ENCODE assay signal across 9 mouse cellular contexts in genomic region chr16:4418072-4418471, GRCm38 (mm10). TPM values are rescaled to one million over a fixed set of nuclear protein-coding genes. Genes with fewer than 3 reads are reported as not detected.
A peak's percentile ranks its signal among the peaks of the same experiment; 100 is the strongest.
DNase-seq lines count a peak whose midpoint lies in the region; ATAC-seq and TF ChIP-seq lines count a peak whose summit lies in the region.
"Had no signal": no experiment of that assay in that cellular context is flagged by ENCODE, and none has a peak within 500 bp of the region (broad histone marks: within the 10 kb centered on the region; RNA-seq: fewer than 3 reads in every experiment).

No protein-coding gene starts in this region.

- peak overlapping the region; percentile 11 for H3K4me2 ChIP-seq in embryonic facial prominence, embryonic 12.5 days (replicated peaks)
- H3K4me2 ChIP-seq in liver, embryonic 11.5 days: peak overlapping the region; percentile 94
- H3K4me2 ChIP-seq in limb, embryonic 13.5 days (replicated peaks): peak overlapping the region; percentile 97

- H3K27ac ChIP-seq in embryonic facial prominence, embryonic 12.5 days: no peak overlapping the region
- H3K27ac ChIP-seq in embryonic facial prominence, embryonic 10.5 days (replicated peaks): no peak overlapping the region
- H3K27ac ChIP-seq in liver, embryonic 11.5 days (ENCODE audit: low read depth, low read length): no peak overlapping the region
- no peak overlapping the region for H3K27ac ChIP-seq in limb, embryonic 13.5 days
- H3K27ac ChIP-seq in small intestine, adult 2 months (ENCODE audit: insufficient read depth, low read depth, low read length): no peak overlapping the region

- no peaks in the 10 kb centered on the region for H3K36me3 ChIP-seq in embryonic facial prominence, embryonic 12.5 days
- H3K36me3 ChIP-seq in embryonic facial prominence, embryonic 10.5 days (replicated peaks): no peaks in the 10 kb centered on the region
- H3K36me3 ChIP-seq in liver, embryonic 11.5 days (ENCODE audit: control insufficient read depth, insufficient read depth, low read length): no peaks in the 10 kb centered on the region
- H3K36me3 ChIP-seq in limb, embryonic 13.5 days: no peaks in the 10 kb centered on the region
- H3K36me3 ChIP-seq in small intestine, adult 2 months (ENCODE audit: control insufficient read depth, insufficient read depth, low read length): 0 out of 2 replicates have a peak, but pooled peaks cover 4% of the 10 kb centered on the region

- 94% methylated on average over 11 of the region's 11 CpGs for WGBS in embryonic facial prominence, embryonic 12.5 days
- WGBS in embryonic facial prominence, embryonic 10.5 days: 92% methylated on average over 11 of the region's 11 CpGs
- 92% methylated on average over 11 of the region's 11 CpGs for WGBS in liver, embryonic 11.5 days
- WGBS in limb, embryonic 13.5 days: 92% methylated on average over 11 of the region's 11 CpGs
- WGBS in small intestine, adult 2 months: 90% methylated on average over 11 of the region's 11 CpGs

- DNase-seq in embryonic facial prominence, embryonic 10.5 days (ENCODE audit: low spot score): no peak
- no peak for DNase-seq in liver, embryonic 11.5 days (ENCODE audit: low spot score)
- DNase-seq in liver: no peak
- no peak for DNase-seq in embryo, embryonic 10 days (ENCODE audit: low spot score)
- DNase-seq in urinary bladder, postnatal 36 days (ENCODE audit: low spot score in 2 of 2): no peak
- DNase-seq: thymus, postnatal 14 days had no signal

- no peak overlapping the region for H3K4me3 ChIP-seq in embryonic facial prominence, embryonic 12.5 days
- no peak overlapping the region for H3K4me3 ChIP-seq in embryonic facial prominence, embryonic 10.5 days
- 0 out of 2 replicates have a peak overlapping the region, but pooled peaks have one; percentile 6 for H3K4me3 ChIP-seq in liver, embryonic 11.5 days (ENCODE audit: low read depth, low read length)
- no peak overlapping the region for H3K4me3 ChIP-seq in limb, embryonic 13.5 days
- H3K4me3 ChIP-seq in small intestine, adult 2 months (ENCODE audit: low read depth, low read length): peak overlapping the region; percentile 82

- peaks cover 21% of the 10 kb centered on the region for H3K27me3 ChIP-seq in embryonic facial prominence, embryonic 12.5 days
- peaks cover 75% of the 10 kb centered on the region for H3K27me3 ChIP-seq in embryonic facial prominence, embryonic 10.5 days (replicated peaks; ENCODE audit: low read depth, poor library complexity, severe bottlenecking)
- peaks cover 7% of the 10 kb centered on the region for H3K27me3 ChIP-seq in liver, embryonic 11.5 days (replicated peaks; ENCODE audit: control insufficient read depth, insufficient read depth, low read length)
- H3K27me3 ChIP-seq in limb, embryonic 13.5 days: peaks cover 25% of the 10 kb centered on the region
- H3K27me3 ChIP-seq in small intestine, adult 2 months (ENCODE audit: control insufficient read depth, insufficient read depth, low read length): no peaks in the 10 kb centered on the region

- H3K9me3 ChIP-seq in embryonic facial prominence, embryonic 12.5 days: no peaks in the 10 kb centered on the region
- H3K9me3 ChIP-seq in embryonic facial prominence, embryonic 10.5 days: no peaks in the 10 kb centered on the region
- H3K9me3 ChIP-seq in liver, embryonic 11.5 days (ENCODE audit: control insufficient read depth, low read length): no peaks in the 10 kb centered on the region
- H3K9me3 ChIP-seq in limb, embryonic 13.5 days: no peaks in the 10 kb centered on the region

- no peak for ATAC-seq in embryonic facial prominence, embryonic 12.5 days (ENCODE audit: insufficient number of reproducible peaks, insufficient read depth, low FRiP score, low TSS enrichment)
- no peak for ATAC-seq in liver, embryonic 11.5 days (replicated peaks; ENCODE audit: low FRiP score)
- no peak for ATAC-seq in limb, embryonic 13.5 days (ENCODE audit: low FRiP score, low read depth)

- peaks cover 16% of the 10 kb centered on the region for H3K4me1 ChIP-seq in embryonic facial prominence, embryonic 12.5 days
- H3K4me1 ChIP-seq in embryonic facial prominence, embryonic 10.5 days: peaks cover 24% of the 10 kb centered on the region
- peaks cover 48% of the 10 kb centered on the region for H3K4me1 ChIP-seq in liver, embryonic 11.5 days (replicated peaks; ENCODE audit: control insufficient read depth, insufficient read depth, low read length)
- peaks cover 63% of the 10 kb centered on the region for H3K4me1 ChIP-seq in limb, embryonic 13.5 days
- peaks cover 32% of the 10 kb centered on the region for H3K4me1 ChIP-seq in small intestine, adult 2 months (ENCODE audit: control insufficient read depth, insufficient read depth, insufficient read length, low read length)

- no peak for TF ChIP-seq CTCF in small intestine, adult 2 months (IDR thresholded peaks at IDR 0.05; ENCODE audit: extremely low read depth, insufficient read length, insufficient replicate concordance, low read depth, low read length)

- no peak for TF ChIP-seq POLR2A in small intestine, adult 2 months (IDR thresholded peaks at IDR 0.05; ENCODE audit: low read depth, low read length)

- no peak overlapping the region for H3K9ac ChIP-seq in embryonic facial prominence, embryonic 12.5 days
- no peak overlapping the region for H3K9ac ChIP-seq in liver, embryonic 11.5 days (ENCODE audit: low read depth, low read length)
- H3K9ac ChIP-seq in limb, embryonic 13.5 days: no peak overlapping the region

RNA-seq across cellular contexts. Expression of gene Adcy9, which starts 2.2 kb away (rescaled TPM):
- polyA plus RNA-seq in embryonic facial prominence, embryonic 12.5 days (2016; fragmentation: Nextera tagmentation; extraction: Ambion mirVana): 1.5 and 2.2 TPM in 2 replicates
- 0.43 and 0.57 TPM in 2 replicates for polyA plus RNA-seq in embryonic facial prominence, embryonic 10.5 days (2016; fragmentation: Nextera tagmentation; extraction: Ambion mirVana)
- polyA plus RNA-seq in liver, embryonic 11.5 days (2014; fragmentation: Nextera tagmentation; extraction: Ambion mirVana): 1.6 and 2.1 TPM in 2 replicates
- 1.3 and 1.5 TPM in 2 replicates for polyA plus RNA-seq in limb, embryonic 13.5 days (2015; fragmentation: Nextera tagmentation; extraction: Ambion mirVana)
- polyA plus RNA-seq in small intestine, adult 2 months (2012; rRNA removed): 6.5 and 10.4 TPM in 2 replicates

Comparison
In these comparisons a context has a peak if more than half of its experiments do, and no peak if none do; other contexts are left out.
1. H3K4me2 ChIP-seq: peak in every context shown above with its lines; median percentile 97 in limb, embryonic 13.5 days; 94 in liver, embryonic 11.5 days; 11 in embryonic facial prominence, embryonic 12.5 days.
2. H3K4me3 ChIP-seq: peak in liver, embryonic 11.5 days (single experiment) and small intestine, adult 2 months (single experiment); none in embryonic facial prominence, embryonic 12.5 days (single experiment), embryonic facial prominence, embryonic 10.5 days (single experiment) and limb, embryonic 13.5 days (single experiment).